Mouse (Mus musculus): ENCODE measurements around the gene Snhg11.

DNA sequence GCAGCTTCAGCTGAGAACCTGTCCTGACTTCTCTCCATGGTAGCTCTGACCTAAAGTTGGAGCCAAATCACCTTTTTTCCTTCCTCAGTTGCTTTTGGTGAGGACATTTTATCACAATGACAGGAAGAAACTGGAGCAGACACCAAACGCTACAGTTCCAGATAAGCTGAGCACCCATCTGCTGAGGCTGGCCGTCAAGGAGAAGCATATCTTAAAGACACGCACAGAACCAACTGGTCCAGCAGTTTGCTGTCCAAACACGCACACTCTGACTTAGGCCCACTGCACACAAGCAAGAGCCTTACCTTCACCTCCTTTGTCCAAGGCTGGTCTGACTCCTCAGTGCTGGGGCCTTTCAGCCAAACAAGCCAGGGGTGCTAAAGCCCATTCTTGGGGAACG is 7.8 kb upstream of the Snhg11 start:
- TF ChIP-seq CTCF (IDR thresholded peaks at IDR 0.05; ENCODE audit: low read depth, low read length) (no peak), GATA2 (IDR thresholded peaks at IDR 0.05; ENCODE audit: borderline replicate concordance, low read depth, low read length) (no peak), TAL1 (conservative IDR thresholded peaks at IDR 0.05; ENCODE audit: low read depth, low read length) (no peak)
